Mouse (Mus musculus) forelimb bud, embryonic 11.5 days (tissue): ENCODE results near the gene Trp53i13.
"Not testable (repeated sequence)": the region's sequence is repeated elsewhere in the genome, so short reads cannot be mapped to it uniquely, and the experiment has no call there.

Experiments
- DNase-seq: peaks from one replicate; pipeline ENCODE4 v3.0.0-alpha.2; 2012; ENCODE audit warnings: low read depth, low spot score

Gene Trp53i13

DNA sequence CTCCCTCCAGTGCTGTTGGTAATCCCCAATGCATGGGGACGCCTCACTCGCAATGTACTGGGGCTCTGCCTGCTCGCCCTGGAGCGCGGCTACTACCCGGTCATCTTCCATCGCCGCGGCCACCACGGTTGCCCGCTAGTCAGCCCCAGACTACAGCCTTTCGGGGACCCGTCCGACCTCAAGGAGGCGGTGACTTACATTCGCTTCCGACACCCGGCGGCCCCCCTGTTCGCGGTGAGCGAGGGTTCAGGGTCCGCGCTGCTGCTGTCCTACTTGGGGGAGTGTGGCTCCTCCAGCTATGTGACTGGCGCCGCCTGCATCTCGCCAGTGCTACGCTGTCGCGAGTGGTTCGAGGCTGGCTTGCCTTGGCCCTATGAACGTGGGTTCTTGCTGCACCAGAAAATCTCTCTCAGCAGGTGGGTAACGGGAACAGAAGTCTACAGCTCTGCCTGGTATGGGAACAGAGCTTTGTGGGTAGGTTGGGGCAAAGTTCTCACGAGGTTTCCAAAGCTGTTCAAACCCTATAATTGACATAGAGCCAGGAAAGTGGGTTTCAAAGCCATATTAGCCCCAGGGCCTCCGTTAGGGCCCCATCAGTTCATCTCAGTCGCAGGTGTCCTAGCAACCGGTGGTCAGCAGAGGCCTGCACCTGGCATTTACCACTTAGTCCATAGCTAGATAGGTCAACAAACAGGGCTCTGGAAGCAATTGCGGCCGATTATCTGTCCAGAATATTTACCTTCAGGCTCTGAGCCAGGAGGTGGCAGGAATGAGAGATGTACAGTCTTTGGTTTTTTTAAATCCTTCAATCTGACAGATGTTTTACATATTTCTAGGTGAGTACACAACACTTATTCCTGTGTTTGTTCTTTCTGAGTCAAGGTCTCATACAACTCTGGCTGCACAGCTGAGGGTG lies at the start of gene Trp53i13:
TSS of gene Trp53i13 (minus strand) at position 344 of the 916 bp plus-strand sequence.
- no peak for DNase-seq

DNA sequence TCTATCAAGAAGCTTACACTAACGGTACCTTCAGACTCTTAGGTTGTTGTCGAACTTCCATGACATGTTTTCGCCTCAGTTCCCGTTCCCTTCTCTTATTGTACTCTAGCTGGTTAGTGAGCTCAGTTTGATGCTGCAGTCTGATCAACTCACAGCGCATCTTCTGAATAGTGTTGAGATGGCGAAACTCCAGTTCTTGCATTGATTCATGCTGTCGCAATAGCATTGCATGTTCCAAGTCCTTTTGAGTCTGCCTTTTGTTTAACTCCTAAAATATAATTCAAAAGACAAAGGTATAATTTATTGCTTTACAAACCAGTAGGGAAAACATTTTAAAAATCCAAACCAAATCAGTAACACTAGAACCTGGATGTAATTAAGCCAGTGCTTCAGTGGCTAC lies 29.5 kb upstream of the Trp53i13 start:
- no peak for DNase-seq

DNA sequence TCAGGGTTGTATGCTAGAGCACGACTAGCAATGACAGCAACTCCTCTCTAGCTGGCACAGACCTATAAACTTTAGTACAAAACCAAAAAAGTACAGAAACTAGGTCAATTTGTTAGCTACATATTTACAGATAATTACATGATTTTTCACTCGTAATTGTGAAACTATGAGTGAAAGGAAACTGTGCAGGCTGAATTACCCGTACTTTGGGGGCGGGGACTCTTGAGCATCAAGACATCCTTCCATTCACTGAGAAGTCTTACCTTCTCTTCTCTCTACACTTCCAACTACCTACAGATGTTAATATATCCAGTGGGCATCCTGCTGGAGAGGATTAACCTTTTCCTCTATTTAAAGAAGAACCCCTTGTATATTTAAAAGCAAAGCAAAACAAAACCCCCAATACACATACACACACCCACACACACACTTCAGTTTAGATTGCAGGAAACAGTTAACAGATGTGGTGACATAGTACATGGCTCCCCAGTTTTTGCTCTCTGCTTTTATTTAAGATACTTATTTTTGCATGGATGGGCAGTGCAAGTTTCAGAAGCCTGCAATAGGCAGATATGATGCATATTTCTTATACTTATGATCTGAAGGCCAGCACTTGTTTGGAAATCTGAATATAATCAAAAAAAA lies 16.5 kb upstream of the Trp53i13 start:
- DNase-seq, result no peak

DNA sequence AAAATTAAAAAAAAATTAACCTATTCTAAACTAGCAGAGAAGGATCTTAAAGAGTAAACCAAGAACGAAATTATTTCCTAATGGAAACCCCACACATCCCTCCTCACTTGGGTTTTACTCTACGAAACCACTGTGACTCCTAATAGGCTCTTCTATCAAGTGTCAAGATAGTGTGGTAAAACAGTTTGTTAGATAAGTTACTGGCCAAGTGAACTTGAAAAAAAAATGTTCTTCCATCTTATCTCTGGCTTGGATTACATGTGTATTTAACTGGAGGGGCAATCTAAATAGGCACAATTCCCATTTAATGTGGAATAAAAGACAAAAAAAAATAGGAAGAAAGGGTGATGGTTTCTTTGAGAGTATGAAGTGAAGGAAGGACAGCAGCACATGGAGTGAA lies 15.1 kb upstream of the Trp53i13 start:
- DNase-seq, result no peak

DNA sequence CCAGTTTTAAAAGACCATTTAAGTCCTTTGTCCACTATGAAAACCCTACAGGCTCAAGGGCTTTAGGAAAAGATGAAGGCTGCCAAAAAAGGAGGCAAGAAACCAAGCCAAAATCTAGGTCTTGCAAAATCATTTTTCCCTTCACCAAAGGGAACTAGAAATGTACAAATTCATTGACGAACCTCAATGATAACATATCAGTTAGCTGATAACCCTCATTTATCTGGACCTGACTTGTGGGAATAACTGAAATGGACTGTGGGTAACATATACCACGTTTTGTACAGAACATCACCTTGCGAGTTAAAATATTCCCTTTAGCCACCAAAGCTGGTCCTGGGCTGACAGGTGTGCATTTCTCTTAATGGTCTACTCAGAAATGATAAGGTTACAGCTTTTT lies 13.9 kb upstream of the Trp53i13 start:
- DNase-seq, result no peak

DNA sequence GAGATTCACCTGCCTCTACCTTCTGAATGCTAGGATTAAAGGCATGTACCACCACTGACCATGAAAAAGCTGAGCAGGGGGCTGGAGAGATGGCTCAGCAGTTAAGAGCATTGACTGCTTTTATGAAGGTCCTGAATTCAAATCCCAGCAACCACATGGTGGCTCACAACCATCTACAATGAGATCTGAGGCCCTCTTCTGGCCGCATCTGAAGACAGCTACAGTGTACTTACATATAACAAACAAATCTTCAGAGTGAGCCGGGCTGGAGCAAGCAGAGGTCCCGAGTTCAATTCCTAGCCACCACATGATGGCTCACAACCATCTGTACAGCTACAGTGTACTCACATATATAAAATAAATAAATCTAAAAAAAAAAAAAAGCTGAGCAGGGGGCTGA lies 12.6 kb upstream of the Trp53i13 start:
- DNase-seq, result not testable (repeated sequence)

DNA sequence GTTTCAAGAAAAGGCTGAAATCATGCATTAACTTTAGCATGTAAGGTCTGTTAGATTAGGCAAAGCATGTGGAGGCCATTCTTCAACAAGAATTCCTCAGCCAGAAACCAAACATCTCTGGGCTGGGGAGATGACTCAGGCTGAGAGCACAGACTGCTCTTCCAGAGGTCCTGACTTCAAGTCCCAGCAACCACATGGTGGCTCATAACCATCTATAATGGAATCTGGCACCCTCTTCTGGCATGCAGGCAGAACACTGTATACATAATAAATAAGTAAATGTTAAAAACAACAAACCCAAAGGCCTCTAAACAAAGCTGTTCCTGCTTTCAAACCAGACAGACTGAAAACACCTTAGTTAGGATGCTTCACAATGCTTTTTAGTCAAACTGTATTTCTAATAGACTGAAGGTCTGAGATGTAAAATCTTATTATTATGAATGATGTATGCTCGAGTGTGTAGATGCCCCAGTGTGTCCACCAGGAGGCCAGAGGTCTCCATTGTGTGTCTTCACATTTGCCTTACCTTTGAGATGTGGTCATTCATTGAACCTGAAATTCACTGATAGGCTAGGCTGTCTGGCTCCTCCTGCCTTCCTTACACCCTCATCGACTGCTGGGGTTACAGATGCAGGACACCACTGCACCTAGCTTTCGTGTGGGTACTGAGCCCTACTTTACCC lies 10.2 kb upstream of the Trp53i13 start:
- no peak for DNase-seq

DNA sequence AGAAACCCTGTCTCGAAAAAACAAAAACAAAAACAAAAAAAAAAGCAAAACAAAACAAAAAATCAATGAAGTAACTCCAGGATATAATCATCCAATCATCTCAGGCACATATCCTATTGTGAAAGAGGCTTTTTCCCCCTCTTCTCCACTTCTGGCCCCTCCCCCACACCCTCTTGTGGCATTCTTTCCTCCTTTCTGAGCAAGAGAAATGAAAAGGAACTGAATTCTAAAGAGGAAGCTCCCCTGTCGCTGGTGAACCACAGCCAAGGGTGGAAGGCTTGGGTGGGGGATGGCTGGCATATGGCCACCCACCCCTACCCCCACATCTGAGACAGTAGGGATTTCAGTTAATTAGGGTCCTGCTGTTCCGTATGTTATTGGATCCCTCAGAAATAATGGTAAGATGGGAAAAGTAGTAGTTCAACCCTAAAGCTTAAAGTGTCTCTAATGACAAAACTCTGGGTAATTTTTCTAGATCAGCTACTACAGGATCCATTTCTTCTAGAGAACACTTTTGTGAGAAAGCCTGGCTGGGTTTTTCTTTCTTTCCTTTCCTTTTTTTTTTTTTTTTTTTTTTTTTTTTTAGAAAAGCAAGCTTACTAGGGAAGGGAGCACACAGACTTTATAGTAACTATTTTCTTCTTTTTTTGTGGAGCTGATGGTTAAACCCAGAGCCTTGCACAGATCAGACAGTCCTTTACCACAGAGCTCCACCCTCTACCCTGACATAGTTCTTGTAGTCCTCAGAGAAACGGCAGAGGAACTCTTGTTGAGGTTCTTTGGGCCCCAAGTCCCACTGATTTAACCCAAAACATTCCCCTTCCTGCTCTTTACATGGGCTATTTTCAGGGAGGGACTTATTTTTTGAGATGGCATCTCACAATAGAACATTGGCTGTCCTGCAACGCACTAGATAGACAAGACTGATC lies 5.1 kb upstream of the Trp53i13 start:
- DNase-seq, result no peak

DNA sequence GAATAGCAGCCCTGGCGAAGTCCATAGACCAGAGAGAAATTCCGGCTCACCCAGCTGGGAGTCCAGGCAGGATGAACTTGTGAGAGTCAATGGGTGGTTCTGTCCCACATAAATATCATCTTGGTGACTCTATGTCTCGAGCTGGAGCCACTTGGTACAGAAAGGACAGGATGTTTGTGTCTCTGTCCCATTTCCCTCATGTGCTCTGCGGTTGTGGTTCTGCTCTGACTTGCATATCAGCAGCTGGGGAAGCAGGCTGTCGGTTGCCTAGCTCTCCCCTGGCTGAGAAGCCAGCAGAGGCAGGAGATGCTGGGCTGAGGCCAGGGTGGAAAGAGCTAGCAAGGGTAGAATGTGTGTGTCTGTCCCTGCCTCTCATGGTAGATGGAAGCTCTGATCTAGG lies 3.3 kb upstream of the Trp53i13 start, which contains the start of gene Gm10392:
TSS of gene Gm10392 (minus strand) at position 156 of the 400 bp plus-strand sequence.
- DNase-seq, result no peak

DNA sequence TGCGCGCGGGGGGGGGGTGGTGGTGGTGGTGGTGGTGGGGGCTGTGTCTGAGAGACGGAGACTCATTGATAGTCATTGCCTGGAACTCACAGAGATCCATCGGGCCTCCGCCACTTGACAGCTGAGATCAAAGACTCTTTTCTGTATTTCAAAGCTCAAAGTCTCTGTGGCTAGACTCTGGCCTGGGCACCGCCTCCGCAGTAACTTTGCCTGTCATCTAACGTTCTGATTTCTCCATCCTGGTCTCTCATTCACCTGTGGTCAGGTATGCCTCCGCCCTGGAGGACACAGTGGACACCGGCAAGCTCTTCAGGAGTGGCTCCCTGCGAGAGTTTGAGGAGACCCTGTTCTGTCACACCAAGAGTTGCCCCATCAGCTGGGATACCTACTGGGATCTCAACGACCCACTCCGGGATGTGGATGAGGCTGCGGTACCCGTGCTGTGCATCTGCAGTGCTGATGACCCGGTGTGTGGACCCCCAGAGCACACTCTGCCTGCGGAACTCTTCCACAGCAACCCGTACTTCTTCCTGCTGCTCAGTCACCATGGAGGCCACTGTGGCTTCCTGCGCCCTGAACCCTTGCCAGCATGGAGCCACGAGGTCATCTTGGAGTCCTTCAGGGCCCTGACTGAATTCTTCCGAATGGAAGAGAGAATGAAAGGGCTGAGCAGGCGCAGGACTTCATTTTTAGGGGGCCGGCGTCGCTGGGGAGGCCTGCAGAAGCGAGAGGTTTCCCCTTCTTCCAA lies 2.4 kb upstream of the Trp53i13 start:
- no peak for DNase-seq

DNA sequence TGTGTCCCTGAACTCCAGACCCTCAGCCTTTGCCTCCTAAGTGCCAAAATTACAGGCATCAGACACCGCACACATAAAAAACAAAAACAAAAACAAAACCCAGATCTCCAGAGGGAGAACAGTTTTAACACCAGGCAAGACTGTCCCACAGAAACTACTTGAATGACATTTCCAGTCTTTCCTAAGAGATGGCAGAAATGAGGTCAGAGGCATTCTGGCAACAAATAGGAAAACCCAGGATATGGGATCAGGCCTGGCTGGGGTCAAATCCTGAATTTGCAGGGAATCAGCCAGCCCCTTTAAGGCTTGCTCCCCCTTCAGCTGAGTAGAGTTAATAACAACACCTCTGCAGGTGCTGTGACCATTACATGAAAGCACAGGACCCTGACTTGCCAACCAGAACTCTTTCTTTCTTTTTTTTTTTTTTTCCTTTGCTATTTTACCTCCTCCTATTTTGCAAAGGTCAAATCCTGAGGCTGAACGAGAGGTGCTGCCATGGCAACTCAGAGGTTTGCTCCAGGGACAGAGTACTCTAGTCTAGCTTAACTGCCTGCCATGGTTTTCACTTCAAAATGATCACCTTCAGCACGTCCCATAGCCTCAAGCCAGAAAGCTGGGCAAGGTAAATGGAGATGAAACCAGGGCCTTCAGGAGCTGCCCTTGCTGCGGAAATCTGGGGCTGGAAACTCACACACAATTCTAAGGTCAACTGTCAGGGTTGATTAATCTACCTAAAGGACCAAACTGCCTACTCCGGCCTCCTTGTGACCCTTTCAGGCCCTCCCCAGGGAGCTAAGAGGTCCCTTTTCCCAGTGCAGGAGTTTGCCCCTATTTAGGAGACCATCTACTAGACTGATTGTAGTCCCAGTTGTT lies 1.0 kb upstream of the Trp53i13 start:
- no peak for DNase-seq

DNA sequence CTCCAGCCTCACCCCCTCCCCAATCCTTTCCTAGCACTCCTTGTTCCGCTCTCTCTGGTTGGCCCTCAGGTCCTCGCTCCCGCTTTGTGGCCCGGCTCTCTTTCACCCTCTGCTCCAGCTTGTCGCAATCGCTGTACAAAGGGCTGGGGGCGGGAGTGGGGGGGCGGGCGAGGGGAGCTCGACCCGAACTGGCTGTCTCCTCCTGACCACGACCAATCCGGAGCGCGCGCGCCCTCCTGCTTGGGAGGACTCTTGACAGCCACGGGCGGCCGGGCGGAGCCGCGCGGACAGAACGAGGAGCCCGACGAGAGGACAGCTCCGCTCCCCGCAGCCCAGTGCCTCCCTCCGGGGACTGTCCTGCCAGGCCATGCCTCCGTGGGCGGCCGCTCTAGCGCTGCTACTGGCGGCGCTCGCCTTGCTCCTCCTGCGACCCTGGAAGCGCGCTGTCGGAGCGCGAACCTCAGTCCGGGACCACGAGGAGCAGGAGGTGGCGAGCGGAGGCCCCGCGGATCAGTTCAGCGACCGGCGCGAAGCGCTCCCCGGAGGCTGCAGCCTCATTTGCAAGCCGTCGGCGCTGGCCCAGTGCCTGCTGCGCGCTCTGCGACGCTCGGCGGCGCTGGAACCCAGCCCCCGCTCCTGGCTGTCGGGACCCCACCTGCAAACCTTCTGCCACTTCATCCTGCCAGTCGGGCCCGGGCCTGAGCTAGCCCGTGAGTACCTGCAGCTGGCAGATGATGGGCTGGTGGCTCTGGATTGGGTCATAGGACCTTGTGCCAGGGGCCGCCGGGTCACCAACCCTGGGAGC lies 746 bp downstream of the Trp53i13 start, which contains the start of gene Abhd15:
TSS of gene Abhd15 (plus strand) at position 290 of the 805 bp plus-strand sequence.
- no peak for DNase-seq

DNA sequence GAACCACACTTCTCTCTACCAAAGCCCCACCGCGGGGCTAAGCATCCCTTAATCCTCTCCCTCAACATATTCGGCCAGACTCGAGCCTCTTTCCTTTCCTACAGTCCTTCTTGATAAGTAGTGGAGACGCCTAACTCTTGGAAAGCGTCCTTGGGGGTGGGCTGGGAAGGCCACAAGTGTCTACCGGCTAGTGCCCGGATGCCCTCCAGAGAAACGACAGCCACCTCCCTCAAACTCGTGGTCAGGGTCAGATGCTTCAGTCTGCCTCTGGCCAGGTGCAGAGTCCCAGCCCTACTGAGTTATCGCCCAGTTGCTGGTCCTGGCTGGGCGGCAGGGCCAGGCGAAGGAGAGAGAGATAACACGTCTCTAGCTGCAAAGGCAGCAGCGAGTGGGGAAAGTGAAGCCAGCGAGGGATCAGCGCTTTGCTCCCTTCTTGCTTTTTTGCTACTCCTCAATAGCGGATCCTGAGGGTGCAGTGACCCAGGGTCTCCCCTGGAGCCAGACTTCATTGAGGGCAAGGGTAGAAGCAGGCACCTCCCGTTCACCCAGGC lies 1.4 kb downstream of the Trp53i13 start:
- DNase-seq, result no peak

DNA sequence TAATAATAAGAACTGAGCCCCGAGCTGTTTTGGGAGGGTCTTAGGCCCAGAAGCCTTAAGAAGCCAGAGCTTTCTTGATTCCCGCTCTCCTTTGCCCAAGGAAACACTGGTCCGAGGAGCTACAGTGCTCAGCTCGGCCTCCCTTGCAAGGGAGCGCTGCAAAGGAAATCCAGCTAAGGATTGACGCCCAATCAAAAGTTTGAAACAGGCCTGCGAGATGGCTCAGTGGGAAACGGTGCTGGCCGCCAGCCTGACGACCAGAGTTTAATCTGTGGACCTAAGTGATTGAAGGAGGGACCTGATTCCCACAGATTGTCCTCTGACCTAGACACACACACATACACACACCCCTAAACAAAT lies 2.0 kb downstream of the Trp53i13 start:
- no peak for DNase-seq

DNA sequence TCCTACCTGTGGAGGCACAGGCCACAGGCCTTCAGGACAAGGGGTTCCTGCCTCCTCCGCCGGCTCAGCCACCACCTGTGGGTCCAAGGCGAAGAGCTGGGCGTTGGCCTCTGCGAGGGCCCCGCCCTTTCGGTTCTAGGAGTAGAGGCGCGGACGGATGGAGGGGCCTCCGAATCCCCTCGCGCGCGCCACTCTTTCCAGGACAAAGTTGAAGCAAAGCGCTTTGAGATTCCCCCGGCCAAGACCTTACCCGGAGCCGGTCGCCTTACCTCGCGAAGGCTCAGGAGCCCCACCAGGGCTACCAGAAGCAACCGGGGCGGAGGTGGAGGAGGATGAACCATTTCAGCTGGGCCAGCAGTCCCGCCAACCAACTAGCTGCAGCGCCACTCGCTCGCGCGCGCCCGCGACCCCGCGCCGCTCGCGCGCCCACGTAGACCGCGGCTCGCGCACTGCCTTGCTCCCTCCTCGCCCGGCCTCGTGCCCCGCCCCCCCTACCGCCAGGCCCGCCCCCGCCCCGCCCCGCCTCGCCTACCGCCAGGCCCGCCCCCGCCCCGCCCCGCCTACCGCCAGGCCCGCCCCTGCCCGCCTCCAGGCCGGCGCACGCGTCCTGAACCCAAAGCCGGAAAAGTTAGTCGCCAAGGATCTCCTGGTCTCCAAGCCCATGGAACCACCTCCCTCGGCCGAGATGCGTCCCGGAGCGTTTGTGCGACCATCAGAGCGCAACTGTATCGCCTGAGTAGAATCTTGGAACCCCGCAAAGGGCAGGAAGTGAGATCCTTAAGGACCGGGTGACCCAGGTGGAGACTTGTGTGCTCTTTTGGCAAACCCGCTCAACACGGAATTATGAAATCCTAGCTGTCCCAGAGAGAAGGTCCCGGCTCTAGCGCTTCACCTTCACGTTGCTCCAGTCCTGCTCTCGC lies 2.6 kb downstream of the Trp53i13 start:
- DNase-seq, result peak; percentile 92

DNA sequence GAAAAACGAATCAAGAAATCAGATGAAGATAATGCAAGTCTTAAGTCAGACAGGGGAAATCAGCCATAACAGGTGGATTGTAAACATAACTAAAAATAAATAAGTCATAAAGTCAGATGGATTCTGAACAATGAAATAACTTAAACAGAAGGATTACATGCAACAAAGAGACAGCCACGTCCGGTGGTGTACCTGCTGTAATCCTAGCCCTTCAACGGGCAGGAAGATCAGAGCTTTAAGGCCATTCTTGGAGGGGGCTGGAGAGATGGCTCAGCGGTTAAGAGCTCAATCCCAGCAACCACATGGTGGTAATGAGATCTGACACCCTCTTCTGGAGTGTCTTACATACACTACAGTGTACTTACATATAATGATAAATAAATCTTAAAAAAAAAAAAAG lies 4.4 kb downstream of the Trp53i13 start:
- DNase-seq, result no peak
